Mouse (Mus musculus) liver, postnatal 0 days (tissue): ENCODE measurements at regions not wholly inside any gene's neighbourhood (a gene's known extent, or its start where the extent isn't known, plus 50 kb on each side); places are given as distances from the start of the nearest gene placed in this dataset.

Experiments used
- CTCF ChIP-seq: sonication (generic); IDR thresholded peaks from 2 replicates; pipeline ENCODE4 v1.5.1; 2016; ENCODE audit warnings: antibody characterized with exemption, low read depth
- EP300 ChIP-seq: IDR thresholded peaks from 2 replicates; pipeline ENCODE4 v1.6.1; 2016; ENCODE audit warnings: antibody characterized with exemption, low read depth, mild to moderate bottlenecking

GRCm38 (mm10) chr6:12145216-12145615 lies 237.6 kb downstream of the Phf14 start:
- TF ChIP-seq CTCF (no peak), EP300 (no peak)
